ENCODE assay signal across 22 mouse cellular contexts in genomic region chr14:20721371-20721770, GRCm38 (mm10). TPM values are rescaled to one million over a fixed set of nuclear protein-coding genes. Genes with fewer than 3 reads are reported as not detected.
A peak's percentile ranks its signal among the peaks of the same experiment; 100 is the strongest.
DNase-seq lines count a peak whose midpoint lies in the region; ATAC-seq and TF ChIP-seq lines count a peak whose summit lies in the region.
"Had no signal": no experiment of that assay in that cellular context is flagged by ENCODE, and none has a peak within 500 bp of the region (broad histone marks: within the 10 kb centered on the region; RNA-seq: fewer than 3 reads in every experiment).

No protein-coding gene starts in this region.

- no peak overlapping the region for H3K9ac ChIP-seq in kidney, embryonic 16.5 days (replicated peaks; ENCODE audit: low read length)
- H3K9ac ChIP-seq in lung, postnatal 0 days (replicated peaks; ENCODE audit: low read depth): no peak overlapping the region
- no peak overlapping the region for H3K9ac ChIP-seq in stomach, embryonic 14.5 days (replicated peaks; ENCODE audit: low read depth, low read length)
- H3K9ac ChIP-seq: embryonic facial prominence, embryonic 15.5 days; forebrain, embryonic 12.5 days; heart, embryonic 12.5 days; liver, embryonic 14.5 days; neural tube, embryonic 13.5 days had no signal

- no peak for TF ChIP-seq EP300 in lung, postnatal 0 days (IDR thresholded peaks at IDR 0.05)

- H3K27me3 ChIP-seq in kidney, embryonic 16.5 days (ENCODE audit: insufficient read depth, low read length): no peaks in the 10 kb centered on the region
- no peaks in the 10 kb centered on the region for H3K27me3 ChIP-seq in lung, postnatal 0 days (replicated peaks; ENCODE audit: insufficient read depth, low read length)
- H3K27me3 ChIP-seq in stomach, embryonic 14.5 days (ENCODE audit: control insufficient read depth, insufficient read depth, low read length): no peaks in the 10 kb centered on the region
- H3K27me3 ChIP-seq: embryonic facial prominence, embryonic 15.5 days; forebrain, embryonic 12.5 days; heart, embryonic 12.5 days; neural tube, embryonic 13.5 days had no signal

- peak; percentile 91 for DNase-seq in heart, adult 11 months
- DNase-seq in heart, adult 18-20 months: no peak
- DNase-seq in kidney, adult 11 months: no peak
- no peak for DNase-seq in lung, postnatal 0 days (ENCODE audit: low spot score)
- no peak for DNase-seq in lung, postnatal 25 days (ENCODE audit: low spot score)
- no peak for DNase-seq in left cerebral cortex, adult 8-10 months (ENCODE audit: low spot score in 2 of 2)
- DNase-seq: adrenal gland, postnatal 36 days; B cell, adult 2 months; cerebellum, adult 11-12 months; cerebellum, postnatal 14 days; heart, postnatal 14 days; kidney, adult 9 months; lung, postnatal 14 days; right cerebral cortex, adult 18-20 months; thymus, postnatal 25 days had no signal

- no peaks in the 10 kb centered on the region for H3K4me1 ChIP-seq in kidney, embryonic 16.5 days (ENCODE audit: insufficient read depth, low read length)
- H3K4me1 ChIP-seq in lung, postnatal 0 days (ENCODE audit: insufficient read depth, low read depth, low read length): no peaks in the 10 kb centered on the region
- H3K4me1 ChIP-seq in stomach, embryonic 14.5 days (ENCODE audit: control insufficient read depth, insufficient read depth, low read length): no peaks in the 10 kb centered on the region
- H3K4me1 ChIP-seq: embryonic facial prominence, embryonic 15.5 days; forebrain, embryonic 12.5 days; neural tube, embryonic 13.5 days had no signal

- H3K36me3 ChIP-seq in kidney, embryonic 16.5 days (ENCODE audit: insufficient read depth, low read length): peaks cover 86% of the 10 kb centered on the region
- peaks cover 76% of the 10 kb centered on the region for H3K36me3 ChIP-seq in lung, postnatal 0 days (ENCODE audit: insufficient read depth, low read length)
- peaks cover 89% of the 10 kb centered on the region for H3K36me3 ChIP-seq in stomach, embryonic 14.5 days (ENCODE audit: control insufficient read depth, insufficient read depth, low read length)

- 90% methylated on average over 4 of the region's 4 CpGs for WGBS in kidney, embryonic 16.5 days
- WGBS in lung, postnatal 0 days: 95% methylated on average over 4 of the region's 4 CpGs
- WGBS in stomach, embryonic 14.5 days: 86% methylated on average over 4 of the region's 4 CpGs

- H3K4me2 ChIP-seq in kidney, embryonic 16.5 days (replicated peaks; ENCODE audit: low read depth, low read length): no peak overlapping the region
- H3K4me2 ChIP-seq in lung, postnatal 0 days (replicated peaks; ENCODE audit: low read depth, low read length): no peak overlapping the region
- H3K4me2 ChIP-seq in stomach, embryonic 14.5 days (replicated peaks; ENCODE audit: low read depth, low read length): no peak overlapping the region
- H3K4me2 ChIP-seq: embryonic facial prominence, embryonic 15.5 days; forebrain, embryonic 12.5 days; heart, embryonic 12.5 days; neural tube, embryonic 13.5 days had no signal

- 0 out of 2 replicates have a peak, but pooled peaks have one; percentile 18 for ATAC-seq in kidney, embryonic 16.5 days (ENCODE audit: low FRiP score, low TSS enrichment)
- ATAC-seq in lung, postnatal 0 days: 0 out of 2 replicates have a peak, but pooled peaks have one; percentile 12
- ATAC-seq in stomach, embryonic 14.5 days (ENCODE audit: insufficient number of reproducible peaks, insufficient read depth, low FRiP score, low read depth): 0 out of 2 replicates have a peak, but pooled peaks have one; percentile 20

- no peaks in the 10 kb centered on the region for H3K9me3 ChIP-seq in kidney, embryonic 16.5 days (ENCODE audit: low read length)
- H3K9me3 ChIP-seq in lung, postnatal 0 days (ENCODE audit: low read length): no peaks in the 10 kb centered on the region
- H3K9me3 ChIP-seq in stomach, embryonic 14.5 days (ENCODE audit: control insufficient read depth, low read depth, low read length): no peaks in the 10 kb centered on the region
- H3K9me3 ChIP-seq: embryonic facial prominence, embryonic 15.5 days; forebrain, embryonic 12.5 days; heart, embryonic 12.5 days; neural tube, embryonic 13.5 days had no signal

- H3K4me3 ChIP-seq in kidney, embryonic 16.5 days (ENCODE audit: low read length): no peak overlapping the region
- no peak overlapping the region for H3K4me3 ChIP-seq in lung, postnatal 0 days (ENCODE audit: low read depth, low read length)
- H3K4me3 ChIP-seq in stomach, embryonic 14.5 days (ENCODE audit: low read depth, low read length): no peak overlapping the region
- H3K4me3 ChIP-seq: embryonic facial prominence, embryonic 15.5 days; forebrain, embryonic 12.5 days; heart, embryonic 12.5 days; neural tube, embryonic 13.5 days had no signal

- H3K27ac ChIP-seq in kidney, embryonic 16.5 days (ENCODE audit: low read length): no peak overlapping the region
- H3K27ac ChIP-seq in lung, postnatal 0 days (ENCODE audit: low read length): no peak overlapping the region
- no peak overlapping the region for H3K27ac ChIP-seq in stomach, embryonic 14.5 days (ENCODE audit: low read length)
- H3K27ac ChIP-seq: embryonic facial prominence, embryonic 15.5 days; forebrain, embryonic 12.5 days; liver, embryonic 14.5 days; neural tube, embryonic 13.5 days had no signal

- TF ChIP-seq CTCF in lung, postnatal 0 days (IDR thresholded peaks at IDR 0.05): no peak

RNA-seq across cellular contexts. Expression of gene Ndst2, which starts 13.0 kb away (rescaled TPM):
- 1 to 10 TPM; 6.4 to 8.3 TPM for total RNA-seq in heart, adult 18-20 months (2021)
- polyA plus RNA-seq in kidney, embryonic 16.5 days (2015; fragmentation: Nextera tagmentation; extraction: Ambion mirVana): 31.6 and 33.5 TPM in 2 replicates
- polyA plus RNA-seq in lung, postnatal 0 days (2015; fragmentation: Nextera tagmentation; extraction: Ambion mirVana): 12.9 and 15.6 TPM in 2 replicates
- 28.1 and 31.1 TPM in 2 replicates for polyA plus RNA-seq in stomach, embryonic 14.5 days (2014; fragmentation: Nextera tagmentation; extraction: Ambion mirVana)
- total RNA-seq in left cerebral cortex, adult 8-10 months (2022): 10 to 100 TPM; 17.3 to 22.4 (median 20.1) TPM

RNA-seq across cellular contexts. Expression of gene Zswim8, which starts 14.0 kb away (rescaled TPM):
- total RNA-seq in heart, adult 18-20 months (2021): 10 to 100 TPM; 28.5 to 36.0 TPM
- 28.3 and 33.6 TPM in 2 replicates for polyA plus RNA-seq in kidney, embryonic 16.5 days (2015; fragmentation: Nextera tagmentation; extraction: Ambion mirVana)
- polyA plus RNA-seq in lung, postnatal 0 days (2015; fragmentation: Nextera tagmentation; extraction: Ambion mirVana): 21.7 and 24.1 TPM in 2 replicates
- 35.9 and 38.6 TPM in 2 replicates for polyA plus RNA-seq in stomach, embryonic 14.5 days (2014; fragmentation: Nextera tagmentation; extraction: Ambion mirVana)
- total RNA-seq in left cerebral cortex, adult 8-10 months (2022): 100 to 1,000 TPM; 149 to 168 (median 158) TPM

RNA-seq across cellular contexts. Expression of gene Chchd1, which starts 18.6 kb away (rescaled TPM):
- total RNA-seq in heart, adult 18-20 months (2021): 100 to 1,000 TPM; 108 to 122 TPM
- polyA plus RNA-seq in kidney, embryonic 16.5 days (2015; fragmentation: Nextera tagmentation; extraction: Ambion mirVana): 161 and 171 TPM in 2 replicates
- 109 and 114 TPM in 2 replicates for polyA plus RNA-seq in lung, postnatal 0 days (2015; fragmentation: Nextera tagmentation; extraction: Ambion mirVana)
- polyA plus RNA-seq in stomach, embryonic 14.5 days (2014; fragmentation: Nextera tagmentation; extraction: Ambion mirVana): 211 and 224 TPM in 2 replicates
- 10 to 100 TPM; 44.0 to 50.6 (median 49.5) TPM for total RNA-seq in left cerebral cortex, adult 8-10 months (2022)

RNA-seq across cellular contexts. Expression of gene Fut11, which starts 26.6 kb away (rescaled TPM):
- total RNA-seq in heart, adult 18-20 months (2021): 1 to 10 TPM; 4.6 to 6.1 TPM
- polyA plus RNA-seq in kidney, embryonic 16.5 days (2015; fragmentation: Nextera tagmentation; extraction: Ambion mirVana): 28.2 and 28.5 TPM in 2 replicates
- 24.2 and 26.3 TPM in 2 replicates for polyA plus RNA-seq in lung, postnatal 0 days (2015; fragmentation: Nextera tagmentation; extraction: Ambion mirVana)
- polyA plus RNA-seq in stomach, embryonic 14.5 days (2014; fragmentation: Nextera tagmentation; extraction: Ambion mirVana): 20.5 and 20.7 TPM in 2 replicates
- 10 to 100 TPM; 14.4 to 15.4 (median 15.1) TPM for total RNA-seq in left cerebral cortex, adult 8-10 months (2022)

RNA-seq across cellular contexts. Expression of gene Sec24c, which starts 47.3 kb away (rescaled TPM):
- 10 to 100 TPM; 95.8 to 97.9 TPM for total RNA-seq in heart, adult 18-20 months (2021)
- 113 and 120 TPM in 2 replicates for polyA plus RNA-seq in kidney, embryonic 16.5 days (2015; fragmentation: Nextera tagmentation; extraction: Ambion mirVana)
- polyA plus RNA-seq in lung, postnatal 0 days (2015; fragmentation: Nextera tagmentation; extraction: Ambion mirVana): 37.6 and 40.1 TPM in 2 replicates
- polyA plus RNA-seq in stomach, embryonic 14.5 days (2014; fragmentation: Nextera tagmentation; extraction: Ambion mirVana): 86.9 and 88.1 TPM in 2 replicates
- total RNA-seq in left cerebral cortex, adult 8-10 months (2022): 100 to 1,000 TPM in 1 of 4 experiments, 10 to 100 TPM in 3; 87.9 to 102 (median 99.5) TPM
